Mouse (Mus musculus) liver, adult 2 months (tissue): ENCODE results near the gene Arhgap33.

Experiments
- CTCF ChIP-seq: fragments of 200-500 bp; IDR thresholded peaks from 2 replicates; pipeline ENCODE4 v1.5.1; 2011; ENCODE audit warnings: low read depth, low read length, control low read depth
- POLR2A ChIP-seq: fragments of 200-500 bp; IDR thresholded peaks from 2 replicates; pipeline ENCODE4 v1.6.1; 2011; ENCODE audit warnings: low read length, control low read depth; ENCODE audit not compliant: insufficient read depth; ENCODE audit errors: extremely low read depth

DNA sequence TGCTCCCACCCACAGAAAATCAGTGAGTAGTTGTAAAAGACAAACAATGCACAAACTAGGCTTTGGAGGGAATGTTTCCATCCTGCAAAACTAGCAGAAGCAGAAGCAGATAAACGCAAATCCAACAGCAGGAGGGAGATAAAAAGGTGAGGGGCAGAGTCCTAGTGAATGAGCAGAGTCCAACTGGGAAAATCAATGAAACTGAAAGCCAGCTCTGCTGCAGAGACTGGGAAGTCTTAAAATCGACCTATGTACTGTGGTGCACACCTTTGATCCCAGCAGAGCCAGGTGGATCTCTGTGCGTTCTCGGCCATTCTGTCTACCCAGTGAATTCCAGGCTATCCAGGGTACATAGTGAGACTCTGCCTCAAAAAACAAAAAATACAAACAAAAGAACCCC, 59.9 kb downstream of the Arhgap33 start:
- TF ChIP-seq CTCF (no peak), POLR2A (no peak)
